Mouse (Mus musculus) lung, postnatal 0 days (tissue): Measurements from ENCODE around the gene Pcsk6.

Source experiments
- CTCF ChIP-seq: IDR thresholded peaks from 2 replicates; pipeline ENCODE4 v1.5.1; 2016; ENCODE audit warnings: antibody characterized with exemption, mild to moderate bottlenecking
- EP300 ChIP-seq: IDR thresholded peaks from 2 replicates; pipeline ENCODE4 v1.6.1; 2016; ENCODE audit warnings: antibody characterized with exemption, mild to moderate bottlenecking, control low read depth

DNA sequence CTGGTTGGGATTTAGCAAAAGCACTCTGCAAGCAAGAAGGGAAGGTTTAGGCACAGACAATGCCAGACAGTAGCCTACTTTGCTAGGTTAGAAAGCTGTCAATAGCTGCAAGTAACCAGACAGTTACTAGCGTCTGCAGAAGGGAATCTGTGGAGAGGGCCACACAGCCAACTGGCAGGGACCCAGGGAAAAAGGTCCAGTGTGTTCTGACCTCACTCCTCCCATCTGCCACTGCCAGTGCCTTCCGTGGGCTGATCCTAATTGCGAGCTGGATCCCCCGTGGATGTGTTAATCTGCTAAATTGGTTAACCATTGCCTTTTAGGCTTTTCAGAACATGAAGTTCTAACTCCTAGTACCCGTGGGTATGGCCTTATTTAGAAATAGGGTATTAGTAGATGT lies 232.6 kb downstream of the Pcsk6 start:
- TF ChIP-seq CTCF, result no peak
- TF ChIP-seq EP300, result no peak
